Mouse (Mus musculus): Measurements from ENCODE around the gene Mettl27. TPM values are rescaled to one million over a fixed set of nuclear protein-coding genes. Genes with fewer than 3 reads are reported as not detected.
A peak's percentile ranks its signal among the peaks of the same experiment; 100 is the strongest.

Mettl27 gene
- polyA plus RNA-seq, 1 experiment: 6.9 TPM

DNA sequence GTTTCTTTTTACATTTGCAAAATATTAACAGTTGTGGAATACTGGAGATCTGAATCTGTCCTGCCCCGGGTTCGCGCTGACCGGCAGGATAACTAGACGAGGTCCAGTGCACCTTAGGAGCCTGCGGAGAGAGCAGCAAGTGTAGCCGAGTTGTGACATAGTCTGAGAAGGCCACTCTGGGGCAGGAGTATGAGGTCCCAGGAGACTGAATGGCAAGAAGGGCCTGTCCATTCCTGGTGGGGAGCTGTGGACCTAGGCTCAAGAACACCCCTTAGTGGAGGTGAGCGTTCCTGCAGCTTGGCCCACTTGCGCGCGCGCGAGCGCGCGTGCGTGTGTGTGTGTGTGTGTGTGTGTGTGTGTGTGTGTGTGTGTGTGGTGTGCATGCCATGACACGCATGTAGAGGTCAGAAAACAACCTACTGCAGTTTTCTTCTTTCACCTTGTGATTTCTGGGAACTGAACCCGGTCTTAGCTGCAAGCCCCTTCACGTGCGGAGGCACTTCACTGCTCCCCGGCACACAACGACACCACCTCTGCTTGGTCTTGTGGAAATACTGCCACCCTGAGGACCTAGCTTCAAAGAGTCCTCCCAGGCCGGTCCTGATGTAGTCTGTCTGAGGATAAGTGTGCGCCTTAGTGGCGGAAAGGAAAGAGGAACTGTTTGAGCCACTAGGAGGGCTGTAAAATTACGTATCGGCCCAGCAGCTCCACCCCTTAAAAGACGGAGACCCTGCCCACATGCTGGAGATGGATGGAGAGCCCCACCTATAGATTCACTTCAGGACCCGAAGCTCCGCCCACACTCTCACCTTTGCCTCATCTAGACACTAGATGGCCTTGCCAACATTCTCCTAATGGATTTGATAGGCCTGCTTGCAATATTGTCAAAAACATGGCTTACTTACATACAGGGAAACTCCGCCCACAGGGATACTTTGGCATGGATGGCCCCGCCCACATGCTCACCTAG, 34.0 kb downstream of the Mettl27 start:
- Histone ChIP-seq H3K27ac (ENCODE audit: control insufficient read depth, insufficient read depth, low read depth, low read length) (no peak overlapping the region), H3K4me1 (ENCODE audit: control insufficient read depth, insufficient read depth, low read length) (peaks cover 22% of the 10 kb centered on the region), H3K27me3 (ENCODE audit: control insufficient read depth, insufficient read depth, low read length) (no peaks in the 10 kb centered on the region), H3K36me3 (ENCODE audit: control insufficient read depth, insufficient read depth, low read length) (no peaks in the 10 kb centered on the region), H3K4me3 (ENCODE audit: control insufficient read depth, low read depth, low read length) (peak overlapping the region; percentile 12)
- TF ChIP-seq CTCF (IDR thresholded peaks at IDR 0.05; ENCODE audit: control insufficient read depth, insufficient read depth, insufficient replicate concordance, low read depth, low read length) (peak; percentile 34; the same call in 1 of the 2 replicates), POLR2A (IDR thresholded peaks at IDR 0.05; ENCODE audit: control insufficient read depth, low read depth, low read length) (no peak)

DNA sequence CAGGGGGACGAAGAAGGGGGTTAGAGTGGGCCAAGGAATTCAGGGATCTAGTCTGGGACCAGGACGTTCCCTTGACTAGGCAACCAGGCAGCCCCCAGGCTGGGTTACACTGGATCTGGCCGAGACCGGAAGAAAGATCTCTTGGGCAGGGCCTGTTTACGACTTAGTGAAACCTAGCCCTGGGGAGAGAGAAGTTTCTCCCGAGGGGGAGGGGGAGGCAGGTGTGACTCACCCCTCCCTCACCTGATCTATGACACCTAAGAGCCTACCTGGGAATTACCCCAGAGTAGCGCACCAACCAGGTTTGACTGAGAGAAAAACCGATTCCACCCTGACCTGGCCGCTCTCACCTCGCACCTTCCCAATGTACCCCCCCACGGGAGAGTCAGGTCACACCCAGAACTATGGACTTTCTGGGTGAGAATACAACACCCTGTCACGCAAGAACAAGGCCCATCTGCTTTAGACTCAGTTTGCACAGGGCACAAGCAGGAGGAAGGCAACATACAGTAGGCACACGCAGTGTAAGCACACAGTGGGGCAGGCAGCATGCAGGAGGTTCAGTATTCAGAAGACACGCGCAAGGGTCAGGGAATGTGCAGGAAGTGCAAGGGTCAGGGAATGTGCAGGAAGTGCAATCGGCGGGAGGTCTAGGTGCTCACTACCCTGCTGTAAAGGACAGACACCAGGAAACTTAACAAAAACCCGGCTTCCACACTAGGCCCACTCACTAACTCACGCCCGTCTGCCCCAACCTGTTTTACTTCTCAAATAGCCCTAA, 35.2 kb downstream of the Mettl27 start:
- no peak for TF ChIP-seq POLR2A (IDR thresholded peaks at IDR 0.05; ENCODE audit: control insufficient read depth, low read depth, low read length)
- TF ChIP-seq CTCF (IDR thresholded peaks at IDR 0.05; ENCODE audit: control insufficient read depth, insufficient read depth, insufficient replicate concordance, low read depth, low read length): no peak
- H3K36me3 ChIP-seq (ENCODE audit: control insufficient read depth, insufficient read depth, low read length): no peaks in the 10 kb centered on the region
- H3K27me3 ChIP-seq (ENCODE audit: control insufficient read depth, insufficient read depth, low read length): no peaks in the 10 kb centered on the region
- no peak overlapping the region for H3K27ac ChIP-seq (ENCODE audit: control insufficient read depth, insufficient read depth, low read depth, low read length)
- no peak overlapping the region for H3K4me3 ChIP-seq (ENCODE audit: control insufficient read depth, low read depth, low read length)
- H3K4me1 ChIP-seq (ENCODE audit: control insufficient read depth, insufficient read depth, low read length): peaks cover 22% of the 10 kb centered on the region

DNA sequence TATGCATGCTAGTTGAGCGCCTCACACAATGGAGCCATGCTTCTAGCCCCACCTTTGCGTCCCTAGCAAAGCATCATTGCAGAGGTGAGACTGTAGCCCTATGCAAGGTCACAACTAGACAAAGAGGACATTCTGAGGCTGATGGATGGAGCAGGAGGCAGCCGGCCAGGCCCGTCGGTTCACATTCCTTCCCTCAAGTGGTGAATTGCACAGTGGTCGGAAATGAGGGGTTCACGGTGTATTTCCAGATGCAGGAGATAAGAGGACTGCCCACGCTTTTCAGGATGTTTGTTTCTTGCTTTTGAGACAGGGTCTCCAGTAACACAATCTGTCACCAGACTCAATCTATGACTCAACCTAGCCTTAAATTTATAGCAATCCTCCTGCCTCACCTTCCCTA, 38.5 kb downstream of the Mettl27 start:
- TF ChIP-seq POLR2A (IDR thresholded peaks at IDR 0.05; ENCODE audit: control insufficient read depth, low read depth, low read length) (no peak), CTCF (IDR thresholded peaks at IDR 0.05; ENCODE audit: control insufficient read depth, insufficient read depth, insufficient replicate concordance, low read depth, low read length) (no peak)
- no peaks in the 10 kb centered on the region for H3K36me3 ChIP-seq (ENCODE audit: control insufficient read depth, insufficient read depth, low read length)
- H3K27ac ChIP-seq (ENCODE audit: control insufficient read depth, insufficient read depth, low read depth, low read length): no peak overlapping the region
- no peak overlapping the region for H3K4me3 ChIP-seq (ENCODE audit: control insufficient read depth, low read depth, low read length)
- no peaks in the 10 kb centered on the region for H3K27me3 ChIP-seq (ENCODE audit: control insufficient read depth, insufficient read depth, low read length)
- H3K4me1 ChIP-seq (ENCODE audit: control insufficient read depth, insufficient read depth, low read length): peaks cover 14% of the 10 kb centered on the region

DNA sequence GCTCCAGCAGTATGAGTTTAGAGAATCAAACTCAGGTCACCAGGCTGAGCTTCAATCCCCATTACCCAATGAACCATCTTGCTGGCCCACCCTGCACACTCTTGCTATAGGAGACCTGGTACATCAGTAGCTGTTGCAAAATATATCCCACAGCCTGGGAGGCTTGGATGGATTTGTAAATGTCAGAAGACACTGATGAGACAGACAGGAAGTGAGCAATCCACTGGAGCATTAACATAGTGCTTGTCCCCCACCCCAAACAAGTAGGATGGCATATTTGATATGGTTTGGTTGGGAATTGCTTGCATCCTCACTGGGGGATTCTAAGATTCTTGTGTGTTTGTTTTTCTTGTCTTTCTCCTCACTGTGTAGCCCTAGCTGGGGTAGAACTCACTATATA, 40.9 kb downstream of the Mettl27 start:
- H3K4me3 ChIP-seq (ENCODE audit: control insufficient read depth, low read depth, low read length): no peak overlapping the region
- H3K36me3 ChIP-seq (ENCODE audit: control insufficient read depth, insufficient read depth, low read length): no peaks in the 10 kb centered on the region
- H3K27me3 ChIP-seq (ENCODE audit: control insufficient read depth, insufficient read depth, low read length): no peaks in the 10 kb centered on the region
- H3K4me1 ChIP-seq (ENCODE audit: control insufficient read depth, insufficient read depth, low read length): no peaks in the 10 kb centered on the region
- TF ChIP-seq POLR2A (IDR thresholded peaks at IDR 0.05; ENCODE audit: control insufficient read depth, low read depth, low read length): no peak
- TF ChIP-seq CTCF (IDR thresholded peaks at IDR 0.05; ENCODE audit: control insufficient read depth, insufficient read depth, insufficient replicate concordance, low read depth, low read length): no peak
- H3K27ac ChIP-seq (ENCODE audit: control insufficient read depth, insufficient read depth, low read depth, low read length): no peak overlapping the region

DNA sequence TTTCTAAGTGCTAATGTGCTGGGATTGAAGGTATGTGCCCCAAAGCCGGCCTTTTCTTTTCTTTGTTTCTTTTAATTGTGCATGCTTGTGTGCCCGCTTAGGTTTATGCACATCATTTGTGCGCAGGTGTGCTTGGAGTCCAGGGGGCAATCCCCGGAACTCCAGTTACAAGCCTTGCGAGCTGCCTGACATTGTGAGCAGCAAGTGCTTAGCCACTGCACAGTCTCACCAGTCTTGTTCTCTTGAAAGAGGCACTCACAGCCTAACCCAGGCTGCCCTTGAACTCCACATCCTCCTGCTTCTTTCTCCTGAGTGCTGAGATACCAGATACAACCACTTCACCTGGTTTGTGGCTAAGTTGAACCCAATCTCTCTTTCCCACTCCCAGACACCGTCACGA, 41.4 kb downstream of the Mettl27 start:
- H3K4me1 ChIP-seq (ENCODE audit: control insufficient read depth, insufficient read depth, low read length): no peaks in the 10 kb centered on the region
- H3K27ac ChIP-seq (ENCODE audit: control insufficient read depth, insufficient read depth, low read depth, low read length): no peak overlapping the region
- no peak overlapping the region for H3K4me3 ChIP-seq (ENCODE audit: control insufficient read depth, low read depth, low read length)
- no peaks in the 10 kb centered on the region for H3K27me3 ChIP-seq (ENCODE audit: control insufficient read depth, insufficient read depth, low read length)
- TF ChIP-seq CTCF (IDR thresholded peaks at IDR 0.05; ENCODE audit: control insufficient read depth, insufficient read depth, insufficient replicate concordance, low read depth, low read length) (no peak), POLR2A (IDR thresholded peaks at IDR 0.05; ENCODE audit: control insufficient read depth, low read depth, low read length) (no peak)
- H3K36me3 ChIP-seq (ENCODE audit: control insufficient read depth, insufficient read depth, low read length): no peaks in the 10 kb centered on the region

DNA sequence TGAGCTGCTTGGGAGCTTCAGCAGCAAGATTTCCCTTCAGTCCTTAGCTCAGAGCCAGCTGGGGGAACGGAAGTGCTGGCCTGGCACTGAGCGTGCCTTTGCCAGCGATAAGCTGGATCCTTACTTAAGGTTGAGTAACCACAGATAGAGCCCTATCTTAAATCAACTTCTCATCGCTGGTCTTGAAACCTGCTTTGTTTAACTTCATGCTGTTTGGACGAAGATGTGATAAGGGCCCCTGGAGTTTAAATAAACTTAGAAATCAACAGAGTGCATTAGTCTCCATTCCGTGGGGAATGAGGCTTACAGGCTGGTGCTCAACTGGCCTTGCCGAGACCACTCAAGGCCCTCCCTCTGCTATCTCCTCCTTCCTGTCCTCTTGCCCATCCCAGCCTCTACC, 42.1 kb downstream of the Mettl27 start:
- TF ChIP-seq POLR2A (IDR thresholded peaks at IDR 0.05; ENCODE audit: control insufficient read depth, low read depth, low read length): no peak
- TF ChIP-seq CTCF (IDR thresholded peaks at IDR 0.05; ENCODE audit: control insufficient read depth, insufficient read depth, insufficient replicate concordance, low read depth, low read length): no peak
- Histone ChIP-seq H3K4me1 (ENCODE audit: control insufficient read depth, insufficient read depth, low read length) (no peaks in the 10 kb centered on the region), H3K27ac (ENCODE audit: control insufficient read depth, insufficient read depth, low read depth, low read length) (no peak overlapping the region)

DNA sequence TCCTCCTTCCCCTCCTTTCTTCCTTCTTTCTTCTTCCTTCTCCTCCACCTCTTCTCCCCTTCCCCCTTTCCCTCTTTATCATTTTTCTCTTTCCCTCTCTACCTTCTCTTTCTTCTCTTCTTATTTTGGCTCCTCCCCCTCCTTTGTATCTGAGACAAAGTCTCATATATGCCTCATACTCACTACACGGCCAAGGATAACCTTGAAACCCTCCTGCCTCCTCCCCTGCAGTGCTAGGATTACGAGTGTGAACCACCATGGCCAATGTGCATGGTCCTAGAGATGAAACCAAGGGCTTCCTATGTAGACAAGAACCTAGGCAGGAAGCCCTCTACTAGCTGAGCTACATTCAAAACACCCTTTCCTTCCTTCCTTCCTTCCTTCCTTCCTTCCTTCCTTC, 42.8 kb downstream of the Mettl27 start:
- no peak overlapping the region for H3K4me3 ChIP-seq (ENCODE audit: control insufficient read depth, low read depth, low read length)
- no peak overlapping the region for H3K27ac ChIP-seq (ENCODE audit: control insufficient read depth, insufficient read depth, low read depth, low read length)
- no peaks in the 10 kb centered on the region for H3K27me3 ChIP-seq (ENCODE audit: control insufficient read depth, insufficient read depth, low read length)
- TF ChIP-seq CTCF (IDR thresholded peaks at IDR 0.05; ENCODE audit: control insufficient read depth, insufficient read depth, insufficient replicate concordance, low read depth, low read length): no peak
- no peak for TF ChIP-seq POLR2A (IDR thresholded peaks at IDR 0.05; ENCODE audit: control insufficient read depth, low read depth, low read length)
- H3K36me3 ChIP-seq (ENCODE audit: control insufficient read depth, insufficient read depth, low read length): no peaks in the 10 kb centered on the region
- H3K4me1 ChIP-seq (ENCODE audit: control insufficient read depth, insufficient read depth, low read length): no peaks in the 10 kb centered on the region

More for the DNA sequence above, 42.1 kb downstream of the Mettl27 start:
- no peaks in the 10 kb centered on the region for H3K27me3 ChIP-seq (ENCODE audit: control insufficient read depth, insufficient read depth, low read length)
- no peak overlapping the region for H3K4me3 ChIP-seq (ENCODE audit: control insufficient read depth, low read depth, low read length)
- no peaks in the 10 kb centered on the region for H3K36me3 ChIP-seq (ENCODE audit: control insufficient read depth, insufficient read depth, low read length)
